Mouse (Mus musculus) fat pad, adult 2 months (tissue): ENCODE data around the gene Lrrc45.
A peak's percentile ranks its signal among the peaks of the same experiment; 100 is the strongest.
"Not testable (repeated sequence)": the region's sequence is repeated elsewhere in the genome, so short reads cannot be mapped to it uniquely, and the experiment has no call there.

Experiments used
- DNase-seq: peaks from one replicate; pipeline ENCODE4 v3.0.0-alpha.2; 2011; ENCODE audit warnings: low read depth, low spot score; ENCODE audit errors: extremely low read depth

Gene Lrrc45

GRCm38 (mm10) chr11:120713580-120714518, at the start of gene Lrrc45, which contains the start of gene Cenpx:
Lrrc45 (plus strand) TSS chr11:120713925.
Cenpx (minus strand) TSS chr11:120713738.
- DNase-seq, result peak; percentile 82

GRCm38 (mm10) chr11:120665406-120665805, 48.3 kb upstream of the Lrrc45 start:
- DNase-seq, result no peak

GRCm38 (mm10) chr11:120666617-120667016, 47.1 kb upstream of the Lrrc45 start:
- DNase-seq, result no peak

- no peak for DNase-seq
Measured at GRCm38 (mm10) chr11:120672687-120673593, 40.8 kb upstream of the Lrrc45 start, which contains the start of gene Aspscr1. Aspscr1 (plus strand) TSS chr11:120672973.

- no peak for DNase-seq
Measured at GRCm38 (mm10) chr11:120673594-120674122, 40.1 kb upstream of the Lrrc45 start.

- not testable (repeated sequence) for DNase-seq
Measured at GRCm38 (mm10) chr11:120675875-120676274, 37.9 kb upstream of the Lrrc45 start.

GRCm38 (mm10) chr11:120676951-120677350, 36.8 kb upstream of the Lrrc45 start:
- no peak for DNase-seq

GRCm38 (mm10) chr11:120679909-120680308, 33.8 kb upstream of the Lrrc45 start:
- no peak for DNase-seq

GRCm38 (mm10) chr11:120682683-120683082, 31.0 kb upstream of the Lrrc45 start:
- no peak for DNase-seq

GRCm38 (mm10) chr11:120683536-120683935, 30.2 kb upstream of the Lrrc45 start:
- no peak for DNase-seq

GRCm38 (mm10) chr11:120684086-120684485, 29.6 kb upstream of the Lrrc45 start:
- no peak for DNase-seq

GRCm38 (mm10) chr11:120684660-120685059, 29.1 kb upstream of the Lrrc45 start:
- no peak for DNase-seq

- no peak for DNase-seq
Measured at GRCm38 (mm10) chr11:120686650-120687272, 27.0 kb upstream of the Lrrc45 start.

- DNase-seq, result no peak
Measured at GRCm38 (mm10) chr11:120689365-120689764, 24.4 kb upstream of the Lrrc45 start.

- DNase-seq, result no peak
Measured at GRCm38 (mm10) chr11:120692471-120693011, 21.2 kb upstream of the Lrrc45 start.

GRCm38 (mm10) chr11:120693461-120693860, 20.3 kb upstream of the Lrrc45 start:
- no peak for DNase-seq

- DNase-seq, result no peak
Measured at GRCm38 (mm10) chr11:120695184-120695583, 18.5 kb upstream of the Lrrc45 start.

GRCm38 (mm10) chr11:120695641-120696040, 18.1 kb upstream of the Lrrc45 start:
- no peak for DNase-seq

- DNase-seq, result no peak
Measured at GRCm38 (mm10) chr11:120696568-120696967, 17.2 kb upstream of the Lrrc45 start.

GRCm38 (mm10) chr11:120697741-120698140, 16.0 kb upstream of the Lrrc45 start:
- no peak for DNase-seq
